Mouse (Mus musculus) lung, adult 2 months (tissue): ENCODE measurements around the gene Sst.

Experiments used
- CTCF ChIP-seq: fragments of 200-500 bp; IDR thresholded peaks from 2 replicates; pipeline ENCODE4 v1.5.1; 2011; ENCODE audit warnings: mild to moderate bottlenecking, low read length, control low read depth; ENCODE audit not compliant: insufficient read depth
- POLR2A ChIP-seq: fragments of 200-500 bp; IDR thresholded peaks from 2 replicates; pipeline ENCODE4 v1.6.1; 2011; ENCODE audit warnings: low read depth, mild to moderate bottlenecking, control low read depth, low read length, borderline replicate concordance; ENCODE audit errors: extremely low read depth

- TF ChIP-seq CTCF: no peak
- TF ChIP-seq POLR2A: no peak
Measured at GRCm38 (mm10) chr16:23921697-23922096, 30.9 kb upstream of the Sst start.
